Mouse (Mus musculus) layer of hippocampus, postnatal 14 days (tissue): ENCODE data around the gene Rapgef3. TPM values are rescaled to one million over a fixed set of nuclear protein-coding genes. Genes with fewer than 3 reads are reported as not detected.

Source experiments
- DNase-seq, 2 experiments: peaks; one replicate each; pipeline ENCODE4 v3.0.0; 2021 to 2022; ENCODE audit warnings: low spot score in 2 of 2, mixed read lengths in 1 of 2
- total RNA-seq, 2 experiments: library from RNA; stranded (reverse); gene quantifications; 2 replicates each; pipeline ENCODE4 v1.2.3; 2021

Gene Rapgef3
- total RNA-seq, 2 experiments from 2014 or later, result 39.3 to 40.1 TPM

DNA sequence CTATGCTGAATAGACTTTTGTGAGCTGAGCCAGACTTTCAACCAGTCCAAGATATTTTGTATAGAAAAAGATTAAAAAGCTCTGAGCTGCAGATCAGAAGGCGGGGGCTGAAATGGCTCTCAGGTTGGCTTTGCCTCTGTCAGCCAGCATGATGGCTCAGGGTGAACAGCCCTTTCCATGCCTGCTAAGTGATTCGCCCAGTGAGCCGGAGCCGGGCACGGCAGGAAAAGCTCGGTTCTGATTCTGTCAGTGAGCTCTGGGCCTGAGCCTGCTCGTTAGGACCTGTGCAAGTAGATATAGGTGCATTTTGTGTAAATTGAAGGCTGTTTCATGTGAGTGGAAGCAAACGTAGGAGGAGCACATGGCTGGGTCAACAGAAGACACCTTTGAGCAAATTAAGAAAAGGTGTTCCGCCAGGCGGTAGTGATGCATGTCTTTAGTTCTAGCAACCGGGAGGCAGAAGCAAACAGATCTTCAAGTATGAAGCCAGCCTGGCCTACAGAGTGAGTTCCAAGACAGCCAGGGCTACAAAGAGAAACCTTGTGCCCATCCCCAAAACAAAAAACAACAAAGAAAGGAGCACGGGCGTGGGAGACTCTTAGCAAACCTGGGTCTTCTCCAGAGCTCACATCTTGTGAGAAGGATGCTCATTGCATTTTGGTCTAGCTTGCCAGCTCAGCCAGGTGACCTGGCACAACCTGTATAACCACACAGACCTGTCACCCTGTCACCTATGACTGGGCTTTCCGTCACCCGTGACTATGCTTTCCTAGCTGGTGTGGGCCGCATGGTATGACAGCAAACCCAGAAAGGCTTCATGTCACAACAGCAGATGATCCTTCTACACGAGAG, 43.2 kb downstream of the Rapgef3 start:
- DNase-seq, result no peak

DNA sequence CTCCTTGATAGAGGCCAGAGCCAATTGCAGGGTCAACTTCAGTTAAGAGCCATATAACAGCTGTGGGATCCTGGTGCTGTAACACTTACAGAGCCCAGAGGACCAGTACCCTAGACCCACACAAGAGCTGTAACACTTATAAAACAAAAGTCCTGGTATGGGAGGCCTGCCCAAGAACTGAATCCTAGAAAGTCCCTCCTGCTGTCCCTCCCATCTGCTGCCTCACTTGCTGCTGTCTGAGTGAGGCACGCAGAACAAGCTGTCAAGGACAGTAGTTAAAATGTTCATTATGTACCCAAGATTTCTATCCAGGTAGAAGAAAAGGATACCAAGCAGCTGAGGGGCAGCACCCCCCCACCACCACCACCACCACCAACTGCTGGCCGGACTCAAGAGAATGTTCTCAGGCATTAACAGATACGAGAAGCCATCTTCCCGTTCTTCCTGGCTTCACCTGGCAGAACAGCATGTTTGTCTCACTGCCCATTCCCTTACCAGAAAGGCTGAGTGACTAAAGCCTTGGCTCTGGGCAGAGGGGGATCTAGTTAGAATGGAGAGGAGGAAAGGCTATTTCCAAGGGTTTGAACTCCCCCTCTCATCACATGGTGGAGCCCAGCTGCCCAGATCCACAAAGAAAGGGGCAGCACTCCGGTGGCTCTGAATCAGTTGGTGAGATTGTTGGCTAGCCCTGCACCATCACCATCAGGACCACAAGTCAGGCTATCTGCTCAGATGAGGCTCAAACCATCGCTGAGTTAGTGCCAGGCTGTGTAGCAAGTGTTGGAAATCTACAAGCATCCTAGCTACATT, 44.0 kb downstream of the Rapgef3 start:
- peak; percentile 36 to 57 for DNase-seq

DNA sequence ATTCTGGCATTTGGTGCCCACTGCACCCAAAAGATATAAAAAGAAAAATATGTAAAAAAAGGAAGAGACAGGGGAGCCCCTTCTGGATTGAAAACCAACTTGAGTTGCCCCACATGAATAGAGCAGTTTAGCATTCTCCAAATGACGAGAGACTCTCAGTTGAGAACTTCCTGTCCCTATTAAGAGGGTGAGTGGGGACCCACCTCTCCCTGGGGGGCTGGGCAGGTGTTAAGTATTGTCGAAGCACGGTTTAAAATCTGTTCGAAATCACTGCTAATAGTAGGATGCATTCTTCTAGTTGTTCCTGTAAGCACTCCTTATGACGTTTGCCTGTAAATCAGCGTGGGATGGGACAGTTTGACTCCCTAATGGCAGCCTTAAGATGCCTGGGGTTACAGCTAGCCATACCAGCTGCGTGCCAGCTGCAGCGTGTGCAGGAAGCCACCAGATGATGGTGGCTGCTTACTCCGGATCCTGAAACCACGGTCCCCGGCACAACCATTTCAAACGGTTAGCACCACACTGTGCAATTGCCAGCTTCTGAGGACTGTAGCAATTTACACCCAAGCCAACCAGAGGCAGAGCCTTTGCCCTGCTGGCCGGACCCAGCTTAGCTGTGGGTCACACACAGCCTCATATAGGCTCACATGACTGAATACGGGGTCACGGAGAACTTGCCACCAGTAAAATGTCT, 46.6 kb downstream of the Rapgef3 start:
- no peak for DNase-seq

DNA sequence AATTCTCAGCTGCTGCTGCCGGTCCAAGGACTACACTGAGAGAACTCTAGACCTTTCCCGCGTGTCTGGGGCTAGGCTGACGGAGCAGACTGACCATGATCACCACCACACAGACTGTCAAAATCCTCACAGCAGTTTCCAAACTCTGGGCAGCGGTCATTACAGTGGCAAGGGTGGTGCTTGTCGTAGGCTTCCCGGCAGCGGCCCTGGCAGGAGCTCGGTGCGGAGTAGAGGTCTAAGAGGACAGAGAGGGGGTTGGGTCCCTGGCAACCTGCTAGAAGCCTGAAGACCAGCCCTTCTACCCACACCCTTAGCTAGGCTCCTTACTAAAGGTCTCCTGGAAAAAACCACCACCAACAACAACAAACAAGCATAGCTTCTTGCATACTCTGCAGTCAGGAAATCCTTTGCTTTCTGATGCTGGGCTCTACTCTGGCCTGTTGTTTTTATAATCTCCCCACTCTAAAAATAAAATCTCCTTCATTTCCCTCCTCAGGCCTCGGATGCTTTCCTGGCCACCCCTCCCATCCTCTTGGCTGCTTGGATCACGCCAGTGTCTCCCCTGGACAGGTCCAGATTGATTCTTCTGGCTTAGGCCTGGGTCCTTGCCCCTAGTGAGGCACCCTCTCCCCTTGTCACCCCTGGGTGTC, 47.6 kb downstream of the Rapgef3 start:
- no peak for DNase-seq

DNA sequence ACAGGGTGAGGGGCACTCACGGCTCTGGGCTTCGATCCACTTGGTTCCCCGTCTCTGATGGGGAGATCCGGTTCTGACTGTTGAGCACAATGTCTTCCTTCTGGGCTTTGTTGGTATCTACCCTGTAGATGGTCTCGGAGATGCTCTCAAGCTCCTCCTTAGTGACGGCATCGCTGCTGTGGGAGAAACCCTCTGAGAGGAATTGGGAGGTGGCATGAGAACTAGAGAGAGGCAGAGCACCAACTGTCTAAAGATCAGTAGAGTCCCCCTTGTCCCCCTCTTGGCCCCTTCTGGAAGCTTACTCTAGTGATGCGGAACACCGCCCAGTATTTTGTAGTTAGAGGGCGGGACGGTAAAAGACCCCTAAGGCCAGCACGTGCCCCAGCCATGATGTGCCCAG, 48.3 kb downstream of the Rapgef3 start:
- DNase-seq, result no peak

DNA sequence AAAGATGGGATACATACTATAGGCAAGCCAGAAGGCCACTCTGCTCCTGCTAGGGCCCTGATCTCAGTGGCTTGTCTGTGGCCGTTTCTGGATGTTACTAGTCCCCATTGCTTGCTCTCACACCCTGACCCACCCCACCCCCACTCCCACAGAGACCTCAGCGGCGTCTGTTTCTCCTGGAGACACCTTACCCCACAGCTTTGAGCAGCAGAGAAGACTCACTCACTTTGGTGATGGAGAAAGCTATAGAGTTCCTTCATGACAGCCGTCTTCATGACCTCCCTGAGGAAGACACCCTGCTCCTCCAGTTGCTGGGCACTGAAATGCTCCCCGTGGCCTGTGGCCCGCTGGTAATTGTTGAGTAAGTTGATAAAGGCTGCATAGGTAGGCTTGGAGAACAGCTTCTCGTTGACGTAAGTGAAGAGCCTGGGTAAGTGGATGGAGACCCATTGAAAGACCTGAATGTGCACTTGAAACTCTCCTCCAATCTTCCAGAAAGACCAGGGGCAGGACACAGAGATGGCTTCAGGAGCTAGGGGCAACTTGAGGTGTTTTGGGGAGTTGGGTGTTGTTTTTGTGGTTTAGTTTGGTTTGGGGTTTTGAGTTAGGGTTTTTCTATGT, 49.1 kb downstream of the Rapgef3 start:
- no peak for DNase-seq

DNA sequence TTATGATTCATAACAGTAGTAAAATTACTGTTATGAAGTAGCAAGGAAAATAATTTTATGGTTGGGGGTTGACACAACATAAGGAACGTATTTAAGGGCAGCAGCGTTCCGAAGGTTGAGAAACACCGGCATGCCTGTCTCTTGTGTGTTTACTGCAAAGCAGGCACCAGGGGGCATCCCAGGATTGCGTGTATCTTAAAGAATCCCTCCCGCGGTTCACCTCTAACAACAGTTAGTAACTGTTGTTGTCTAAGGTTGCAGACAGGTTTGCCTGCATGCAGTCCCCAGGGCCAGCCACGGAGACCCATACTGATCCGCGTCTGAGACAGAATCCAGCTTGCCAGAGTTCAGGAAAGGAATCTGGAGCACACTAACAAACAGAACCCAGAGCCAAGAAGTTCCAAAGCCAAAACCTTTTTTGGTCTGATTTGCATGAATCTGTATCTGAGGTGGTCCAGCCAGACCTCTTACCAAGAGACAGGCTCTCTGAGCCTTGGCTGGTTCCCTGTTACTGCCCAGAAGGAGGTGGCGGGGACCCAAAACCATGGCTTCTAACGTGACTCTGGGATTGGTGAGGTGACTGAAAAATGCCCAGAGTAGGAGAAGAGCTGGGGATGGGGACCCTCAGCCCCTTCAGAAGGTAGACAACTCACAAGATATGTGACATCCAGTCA, 49.8 kb downstream of the Rapgef3 start:
- DNase-seq, result peak; percentile 35 to 58

DNA sequence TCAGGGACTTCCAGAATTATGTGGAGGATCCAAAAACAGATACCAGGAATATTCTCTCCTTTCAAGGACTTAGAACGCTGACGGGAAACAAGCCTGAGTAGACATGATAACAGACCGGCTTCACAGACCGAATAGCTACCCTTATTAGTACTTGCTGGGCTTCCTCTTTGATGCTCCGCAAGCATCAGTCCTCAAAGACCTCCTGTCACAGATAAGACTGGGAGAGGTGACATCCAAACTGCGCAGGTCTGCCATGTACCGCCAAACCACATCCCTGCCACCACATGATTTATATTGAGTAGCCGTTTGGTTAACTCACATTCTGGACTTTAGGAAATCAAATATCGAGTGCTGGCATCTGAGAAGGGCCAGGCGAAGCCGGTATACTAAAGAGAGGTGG, 51.0 kb downstream of the Rapgef3 start:
- DNase-seq, result no peak

DNA sequence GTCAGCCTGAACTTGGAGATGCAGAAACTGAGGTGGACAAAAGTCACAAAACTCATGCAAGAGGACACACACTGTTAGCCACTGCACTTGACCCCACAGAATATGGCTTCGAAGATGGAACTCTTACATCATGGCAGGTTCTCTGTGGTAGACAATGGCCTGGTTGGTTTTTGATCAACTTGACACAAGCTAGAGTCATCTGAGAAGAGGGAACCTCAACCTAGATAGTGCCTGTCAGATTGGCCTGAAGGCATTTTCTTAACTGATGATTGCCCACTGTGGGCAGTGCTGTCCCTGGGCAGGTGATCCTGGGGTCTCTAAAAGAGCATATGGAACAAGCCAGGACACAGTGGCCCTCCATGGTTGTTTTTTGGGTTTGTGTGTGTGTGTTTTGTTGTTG, 52.0 kb downstream of the Rapgef3 start:
- DNase-seq, result no peak

DNA sequence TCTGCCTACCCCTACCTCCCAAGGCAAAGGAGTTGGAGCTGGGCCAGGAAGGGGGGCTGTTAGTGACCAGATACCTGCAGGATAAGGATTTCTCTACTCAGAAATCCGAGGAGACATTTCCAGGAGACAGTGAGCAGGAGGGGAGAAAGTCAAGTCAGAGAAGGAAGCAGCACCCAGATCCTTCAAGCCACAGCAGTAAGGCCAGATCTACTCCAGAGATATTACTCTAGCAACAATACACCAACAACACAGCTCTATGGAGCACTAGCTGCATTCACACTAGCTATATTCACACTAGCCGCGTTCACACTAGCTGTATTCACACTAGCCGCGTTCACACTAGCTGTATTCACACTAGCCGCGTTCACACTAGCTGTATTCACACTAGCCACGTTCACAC, 52.7 kb downstream of the Rapgef3 start:
- DNase-seq, result no peak

DNA sequence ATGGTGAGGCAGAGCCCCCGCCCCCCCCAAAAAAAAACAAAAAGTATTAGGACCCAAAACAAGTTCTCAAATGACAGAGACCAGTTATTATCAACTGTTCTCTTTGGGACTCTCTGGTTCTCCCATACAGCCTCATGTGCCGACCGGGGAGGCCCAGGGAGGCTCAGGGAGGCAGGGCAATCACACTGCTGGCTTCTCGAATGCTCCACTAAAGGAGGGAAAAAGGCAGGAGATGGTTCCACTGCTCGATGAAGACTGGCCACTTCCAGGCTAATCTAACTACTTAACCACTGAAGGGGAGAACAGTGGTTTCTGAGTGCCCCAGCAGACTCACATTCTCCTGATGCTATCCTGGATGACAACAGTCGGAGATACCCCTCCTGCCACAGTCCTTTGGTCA, 55.2 kb downstream of the Rapgef3 start:
- no peak for DNase-seq

DNA sequence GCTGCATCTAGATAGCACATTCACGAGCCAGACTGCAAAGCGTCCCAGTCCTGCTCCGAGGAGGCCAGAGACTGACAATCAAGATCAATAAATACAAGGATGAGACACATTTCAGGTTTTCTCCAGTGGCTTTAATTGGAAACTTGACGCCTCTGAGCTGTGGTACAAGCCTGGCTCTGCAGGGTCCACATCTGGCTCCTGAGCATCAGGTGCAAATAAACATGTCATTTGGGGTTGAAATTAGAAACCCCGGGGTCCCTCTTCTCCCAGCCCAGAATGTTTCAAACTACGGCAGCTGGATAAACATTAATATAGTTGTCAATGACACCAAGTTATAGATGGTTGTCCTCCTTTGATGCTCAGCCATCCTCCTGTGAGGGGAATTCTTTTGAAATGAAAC, 56.9 kb downstream of the Rapgef3 start:
- DNase-seq, result no peak

DNA sequence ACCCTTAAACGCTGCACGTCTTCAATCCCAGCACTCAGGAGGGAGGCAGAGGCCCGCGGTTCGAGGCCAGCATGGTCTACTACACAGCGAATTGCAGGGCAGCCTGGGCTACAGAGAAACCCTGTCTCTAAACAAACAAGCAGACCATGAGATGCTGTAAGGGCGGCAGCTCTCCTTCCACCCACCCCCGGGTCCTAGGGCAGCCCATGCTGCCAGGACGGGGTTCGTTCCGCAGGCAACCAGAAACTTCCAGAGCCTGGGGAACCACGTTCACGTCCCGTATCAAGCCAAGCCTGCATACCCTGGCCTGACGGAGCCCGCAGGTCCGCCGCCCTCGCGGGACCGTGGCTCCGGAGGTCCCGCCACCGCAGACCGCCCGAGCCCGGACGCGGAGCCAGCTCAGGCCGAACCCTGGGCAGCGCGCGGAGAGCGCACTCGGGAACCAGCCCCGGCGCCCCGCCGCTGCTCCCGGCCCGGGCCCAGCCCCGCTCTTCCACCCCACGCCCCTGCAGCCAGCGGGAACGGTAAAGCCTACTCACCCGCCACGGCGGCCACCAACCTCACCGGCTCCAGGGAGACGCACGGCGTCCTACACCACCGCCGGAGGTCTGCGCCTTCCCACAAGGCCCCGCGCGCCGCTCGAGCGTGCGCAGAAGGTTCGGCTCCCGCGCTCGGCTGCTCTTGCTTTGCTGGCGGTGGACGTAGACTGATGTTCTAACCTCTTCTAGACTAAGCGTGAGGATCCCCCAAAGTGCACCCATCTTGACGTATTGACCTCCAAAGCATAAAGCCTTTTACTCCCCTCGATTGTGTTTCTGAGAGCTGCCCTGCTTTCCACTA, 62.3 kb downstream of the Rapgef3 start, which contains the start of gene Rpap3:
Gene Rpap3, minus strand, starts transcription at position 615 of the 840 bp plus-strand sequence.
- DNase-seq, result peak; percentile 79 to 83

DNA sequence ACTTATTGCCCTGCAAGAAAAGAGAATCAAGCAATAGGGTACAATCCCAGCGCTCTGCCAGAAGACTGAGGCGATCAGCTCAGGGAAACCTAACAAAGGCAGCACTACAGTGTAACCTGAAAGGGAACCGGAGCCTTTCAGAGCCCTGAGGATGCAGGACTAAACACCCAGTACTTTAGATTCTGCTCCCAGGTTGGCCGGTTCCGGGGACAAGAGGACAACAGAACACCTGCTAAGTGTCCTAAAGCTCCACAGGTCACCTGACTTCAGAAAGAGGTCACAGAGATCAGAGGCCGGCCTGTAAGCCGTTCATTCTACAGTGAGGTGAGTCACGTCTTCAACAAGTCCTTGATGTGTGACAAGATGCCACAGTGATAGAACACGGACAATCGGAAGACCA, 71.2 kb downstream of the Rapgef3 start:
- DNase-seq, result no peak

Other genes starting within 250 kb of the Rapgef3 start
- 10 to 100 TPM; 25.3 to 26.4 TPM for gene Rpap3, start 62.1 kb downstream of the Rapgef3 start, total RNA-seq
- 1 to 10 TPM in 1 of 2 experiments, under 1 TPM in 1; 0.81 to 1.7 TPM for gene Endou, start 36.6 kb downstream of the Rapgef3 start, total RNA-seq
- gene Slc48a1, start 10.5 kb upstream of the Rapgef3 start, total RNA-seq, result 100 to 1,000 TPM; 131 to 147 TPM
- 10 to 100 TPM; 24.9 to 25.0 TPM for gene Hdac7, start 76.5 kb upstream of the Rapgef3 start, total RNA-seq
- gene Vdr, start 142.7 kb upstream of the Rapgef3 start, total RNA-seq, result under 1 TPM in 1 of 2 experiments, not detected in 1; 0.43 TPM
- 10 to 100 TPM; 19.1 to 22.3 TPM for gene Tmem106c, start 196.2 kb upstream of the Rapgef3 start, total RNA-seq
- 1 to 10 TPM in 1 of 2 experiments, under 1 TPM in 1; 0.69 to 1.2 TPM for gene Col2a1, start 236.7 kb upstream of the Rapgef3 start, total RNA-seq